Mouse (Mus musculus): ENCODE measurements around the gene Klf11.

The Klf11 gene

GRCm38 (mm10) chr12:24705502-24706263 is 54.6 kb downstream of the Klf11 start:
- DNase-seq = no peak

DNA sequence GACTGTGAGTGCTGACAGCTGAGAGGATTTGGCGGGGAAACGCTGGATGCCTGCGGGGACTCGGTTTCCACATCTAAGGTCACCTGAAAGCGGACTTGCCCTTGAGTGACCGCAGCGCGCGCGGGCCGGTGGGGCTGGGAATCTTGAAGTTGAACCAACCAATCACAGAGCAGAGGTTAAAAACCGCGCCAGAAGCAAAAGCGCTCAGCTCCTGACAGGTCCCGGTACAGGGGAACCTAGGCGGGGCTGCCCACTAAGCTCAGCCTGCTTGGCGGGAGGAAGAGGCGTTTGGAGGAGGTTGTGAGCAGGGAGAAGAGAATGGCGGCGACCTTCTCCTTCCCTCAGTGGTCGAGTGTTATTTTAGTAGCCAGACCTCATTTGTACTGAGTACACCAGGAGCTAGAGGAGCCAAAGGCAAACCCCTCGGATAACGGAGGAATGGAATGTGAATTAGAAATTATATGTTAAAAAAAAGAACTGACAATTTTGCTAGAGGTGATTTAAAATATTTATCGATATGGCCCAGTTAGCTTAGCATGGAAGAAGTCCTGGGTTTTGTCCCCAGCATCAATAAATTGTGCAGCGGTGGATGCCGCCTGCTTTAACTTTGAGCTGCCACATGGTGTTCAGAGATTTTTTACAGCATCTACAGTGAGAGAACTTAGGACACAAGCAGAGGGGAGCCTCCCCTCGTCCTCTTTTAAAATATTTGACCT is 55.8 kb downstream of the Klf11 start:
- peak; percentile 43 to 66 for DNase-seq

DNA sequence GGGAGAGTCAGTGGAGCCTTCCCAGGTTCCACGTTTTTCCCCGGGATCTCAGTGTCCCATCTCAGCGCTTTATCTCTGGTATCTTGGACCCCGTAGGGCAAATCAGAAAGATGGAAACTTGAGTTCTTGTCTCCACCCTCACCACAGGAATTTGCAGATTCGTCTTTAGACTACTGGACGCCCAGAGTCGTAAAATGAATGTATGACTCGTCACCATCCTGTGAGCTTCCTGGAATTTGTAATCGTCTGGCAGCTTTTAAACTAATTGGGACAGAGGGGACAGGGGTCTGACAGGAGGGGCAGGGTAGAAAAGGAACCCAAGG is 56.4 kb downstream of the Klf11 start:
- DNase-seq = no peak

- peak; percentile 88 to 90 for DNase-seq
These were observed 57.1 kb downstream of the Klf11 start, which contains the start of gene Rrm2 for GRCm38 (mm10) chr12:24707954-24708823. Gene Rrm2 (plus strand): TSS chr12:24708241.

DNA sequence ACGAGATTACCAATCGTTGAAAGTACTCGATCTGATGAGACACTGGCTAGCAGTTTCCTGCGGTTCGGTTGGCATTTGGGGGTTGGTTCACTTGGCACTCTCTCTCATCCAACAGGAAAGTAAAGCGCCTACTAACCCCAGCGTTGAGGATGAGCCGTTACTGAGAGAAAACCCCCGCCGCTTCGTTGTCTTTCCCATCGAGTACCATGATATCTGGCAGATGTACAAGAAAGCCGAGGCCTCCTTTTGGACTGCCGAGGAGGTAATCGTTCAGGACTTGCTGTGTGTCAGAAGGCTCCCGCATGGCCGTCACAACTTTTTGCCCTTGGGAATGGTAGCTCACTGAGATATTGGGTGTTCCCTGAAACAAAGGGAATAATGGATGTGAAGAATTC is 57.7 kb downstream of the Klf11 start:
- DNase-seq = peak in 1 of 2 experiments; percentile 18

DNA sequence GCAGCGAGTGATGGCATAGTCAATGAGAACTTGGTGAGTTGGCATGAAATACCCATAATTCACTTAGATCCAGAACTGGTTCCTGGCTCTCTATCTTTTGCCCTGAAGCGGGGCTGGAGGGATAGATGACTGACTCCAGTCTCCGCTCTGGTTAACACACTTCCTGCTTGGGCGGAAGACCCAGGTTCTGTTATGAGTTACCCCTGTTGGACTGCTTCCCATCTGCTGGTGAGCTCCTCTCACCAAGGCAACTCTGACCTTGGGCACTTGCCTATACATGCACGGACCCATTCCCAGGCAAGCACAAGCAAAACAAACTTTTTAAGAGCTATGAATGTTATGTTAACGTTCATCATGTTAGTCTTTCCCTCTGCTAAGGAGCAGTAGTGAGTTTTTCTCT is 58.3 kb downstream of the Klf11 start:
- peak in 1 of 2 experiments; percentile 30 for DNase-seq

DNA sequence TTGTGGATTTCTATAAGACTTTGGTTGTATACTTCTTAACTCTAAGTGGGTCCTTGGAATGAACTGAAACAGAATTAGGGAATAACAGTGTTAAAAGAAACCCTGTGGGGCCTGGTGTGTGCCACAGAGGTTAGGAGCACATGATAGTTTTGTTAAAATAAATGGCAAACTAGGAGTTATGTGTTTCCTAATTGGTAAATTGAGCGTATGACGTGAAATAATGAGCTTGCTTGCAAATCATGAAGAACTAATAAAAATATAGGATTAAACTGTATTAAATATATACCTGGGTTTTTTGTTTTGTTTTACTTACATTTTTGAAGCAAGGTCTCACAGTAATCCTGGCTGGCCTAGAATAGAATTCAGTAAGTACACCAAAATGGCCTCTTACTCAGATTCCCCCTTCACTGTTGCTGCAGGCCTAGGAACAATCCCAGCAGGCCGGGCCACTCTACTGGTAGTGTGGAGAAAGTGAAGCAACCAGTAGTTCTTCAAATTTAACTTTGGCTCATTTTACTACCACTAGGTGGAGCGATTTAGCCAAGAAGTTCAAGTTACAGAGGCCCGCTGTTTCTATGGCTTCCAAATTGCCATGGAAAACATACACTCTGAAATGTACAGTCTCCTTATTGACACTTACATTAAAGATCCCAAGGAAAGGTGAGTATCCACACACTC is 58.9 kb downstream of the Klf11 start:
- DNase-seq = no peak

DNA sequence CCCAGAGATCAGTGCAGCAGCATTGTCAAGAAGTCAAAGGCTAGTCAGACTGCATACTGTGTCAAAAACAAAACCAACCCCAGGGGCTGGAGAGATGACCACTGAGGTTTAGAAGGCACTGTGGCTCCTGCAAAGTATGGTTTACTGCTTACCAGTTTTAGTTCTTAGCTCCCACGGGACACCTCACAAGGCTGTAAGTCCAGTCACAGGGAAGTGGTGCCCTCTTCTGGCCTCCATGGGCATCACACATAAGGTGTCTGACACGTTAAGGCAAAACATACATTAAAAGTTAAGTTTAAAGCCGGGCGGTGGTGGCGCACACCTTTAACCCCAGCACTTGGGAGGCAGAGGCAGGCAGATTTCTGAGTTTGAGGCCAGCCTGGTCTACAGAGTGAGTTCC is 59.6 kb downstream of the Klf11 start:
- no peak for DNase-seq

All from thymus, adult 18-20 months (tissue).